Mouse (Mus musculus) limb, embryonic 14.5 days (tissue): ENCODE data around the gene Astn2. TPM values are rescaled to one million over a fixed set of nuclear protein-coding genes. Genes with fewer than 3 reads are reported as not detected.
A peak's percentile ranks its signal among the peaks of the same experiment; 100 is the strongest.

ENCODE experiments used
- ATAC-seq: fragments of 200-750 bp; cut with Nextera tagmentation; 2 replicates; pipeline ENCODE4 v1.8.0; 2017; ENCODE audit warnings: low read depth, moderate number of reproducible peaks, moderate TSS enrichment; ENCODE audit not compliant: low FRiP score
- DNase-seq: peaks from one replicate; pipeline ENCODE4 v3.0.0-alpha.2; 2015; ENCODE audit warnings: low spot score
- H3K27ac ChIP-seq: fragments of 300-500 bp; sonication (generic); replicated peaks from 2 replicates; pipeline ENCODE4 v1.5.1; 2014; ENCODE audit warnings: low read depth, mild to moderate bottlenecking, low read length, moderate library complexity, mixed read lengths
- H3K27me3 ChIP-seq: fragments of 300-500 bp; sonication (generic); 2 replicates; pipeline ENCODE4 v1.6.1; 2014; ENCODE audit warnings: low read length, mixed read lengths; ENCODE audit not compliant: control insufficient read depth, insufficient read depth
- H3K36me3 ChIP-seq: fragments of 300-500 bp; sonication (generic); 2 replicates; pipeline ENCODE4 v1.6.1; 2014; ENCODE audit warnings: mild to moderate bottlenecking, low read length, moderate library complexity, mixed read lengths; ENCODE audit not compliant: control insufficient read depth, insufficient read depth
- H3K4me1 ChIP-seq: fragments of 300-500 bp; sonication (generic); 2 replicates; pipeline ENCODE4 v1.6.1; 2014; ENCODE audit warnings: antibody characterized with exemption, low read length, mixed read lengths; ENCODE audit not compliant: control insufficient read depth, insufficient read depth
- H3K4me2 ChIP-seq: fragments of 300-500 bp; sonication (generic); replicated peaks from 2 replicates; pipeline ENCODE4 v1.6.1; 2014; ENCODE audit warnings: low read depth, mild to moderate bottlenecking, low read length, moderate library complexity; ENCODE audit not compliant: severe bottlenecking
- H3K4me3 ChIP-seq: fragments of 300-500 bp; sonication (generic); replicated peaks from 2 replicates; pipeline ENCODE4 v1.5.1; 2014; ENCODE audit warnings: low read length
- H3K9ac ChIP-seq: fragments of 300-500 bp; sonication (generic); 2 replicates; pipeline ENCODE4 v1.6.1; 2014; ENCODE audit warnings: mild to moderate bottlenecking, low read depth, low read length, moderate library complexity; ENCODE audit not compliant: severe bottlenecking
- H3K9me3 ChIP-seq: fragments of 300-500 bp; sonication (generic); 2 replicates; pipeline ENCODE4 v1.6.1; 2016; ENCODE audit warnings: low read length; ENCODE audit not compliant: control insufficient read depth
- POLR2A ChIP-seq: fragments of 200-500 bp; IDR thresholded peaks from 2 replicates; pipeline ENCODE4 v1.8.0; 2012; ENCODE audit warnings: inconsistent platforms, mild to moderate bottlenecking, moderate library complexity, borderline replicate concordance; ENCODE audit not compliant: insufficient read depth, insufficient read length; ENCODE audit errors: extremely low read depth
- WGBS: fragments of 180-500 bp; shearing (Covaris S2); extraction: QIAGEN DNeasy Blood & Tissue Kit; methylation state at CpG from one replicate; pipeline ENCODE4 v1.1.7; 2014; 5-methylcytosine and 5-hydroxymethylcytosine counted together
- polyA plus RNA-seq, 2 experiments: library from polyadenylated mRNA; depleted of rRNA in 1 of 2; stranded (reverse) in 1 of 2; unstranded in 1 of 2; fragments of >200 nt; fragmentation: Nextera tagmentation in 1 of 2; extraction: Ambion mirVana in 1 of 2; gene quantifications; 2 replicates each; pipeline versions ENCODE4 v1.2.1 to v1.2.3; 2012 to 2014

Gene Astn2
- polyA plus RNA-seq, 2 experiments, result 1.6 to 8.7 TPM

GRCm38 (mm10) chr4:65896092-65897027, 508.1 kb downstream of the Astn2 start:
- peak; percentile 44 for ATAC-seq
- no peaks in the 10 kb centered on the region for H3K27me3 ChIP-seq
- no peaks in the 10 kb centered on the region for H3K4me1 ChIP-seq
- no peaks in the 10 kb centered on the region for H3K9me3 ChIP-seq
- no peak for TF ChIP-seq POLR2A
- no peak overlapping the region for H3K27ac ChIP-seq
- H3K9ac ChIP-seq, result no peak overlapping the region
- 44% methylated on average over 5 of the region's 5 CpGs for WGBS
- H3K4me3 ChIP-seq, result no peak overlapping the region
- no peak overlapping the region for H3K4me2 ChIP-seq
- H3K36me3 ChIP-seq, result no peaks in the 10 kb centered on the region
- no peak for DNase-seq

- ATAC-seq (no peak), DNase-seq (no peak)
- H3K4me1 ChIP-seq, result no peaks in the 10 kb centered on the region
- TF ChIP-seq POLR2A, result no peak
- no peak overlapping the region for H3K9ac ChIP-seq
- no peaks in the 10 kb centered on the region for H3K27me3 ChIP-seq
- no peak overlapping the region for H3K4me2 ChIP-seq
- H3K27ac ChIP-seq, result no peak overlapping the region
- 48% methylated on average over 5 of the region's 5 CpGs for WGBS
- no peak overlapping the region for H3K4me3 ChIP-seq
- H3K9me3 ChIP-seq, result no peaks in the 10 kb centered on the region
- no peaks in the 10 kb centered on the region for H3K36me3 ChIP-seq
Observed at GRCm38 (mm10) chr4:65888332-65888993, 515.9 kb downstream of the Astn2 start.

- H3K4me2 ChIP-seq, result no peak overlapping the region
- no peaks in the 10 kb centered on the region for H3K9me3 ChIP-seq
- H3K36me3 ChIP-seq, result no peaks in the 10 kb centered on the region
- TF ChIP-seq POLR2A, result no peak
- 60% methylated on average over 1 of the region's 1 CpGs for WGBS
- H3K27me3 ChIP-seq, result no peaks in the 10 kb centered on the region
- DNase-seq (no peak), ATAC-seq (no peak)
- no peak overlapping the region for H3K27ac ChIP-seq
- no peak overlapping the region for H3K4me3 ChIP-seq
- no peak overlapping the region for H3K9ac ChIP-seq
- H3K4me1 ChIP-seq, result no peaks in the 10 kb centered on the region
Observed at GRCm38 (mm10) chr4:65886862-65887261, 517.5 kb downstream of the Astn2 start.

- 86% methylated on average over 3 of the region's 3 CpGs for WGBS
- H3K4me3 ChIP-seq, result no peak overlapping the region
- DNase-seq, result no peak
Observed at GRCm38 (mm10) chr4:65885921-65886320, 518.5 kb downstream of the Astn2 start.

GRCm38 (mm10) chr4:65874236-65874781, 530.1 kb downstream of the Astn2 start:
- Histone ChIP-seq H3K4me1 (no peaks in the 10 kb centered on the region), H3K27me3 (no peaks in the 10 kb centered on the region), H3K9ac (no peak overlapping the region), H3K4me3 (no peak overlapping the region), H3K27ac (no peak overlapping the region), H3K4me2 (no peak overlapping the region), H3K36me3 (no peaks in the 10 kb centered on the region), H3K9me3 (no peaks in the 10 kb centered on the region)
- DNase-seq (peak; percentile 11), ATAC-seq (no peak)
- TF ChIP-seq POLR2A, result no peak
- 55% methylated on average over 2 of the region's 2 CpGs for WGBS

More at GRCm38 (mm10) chr4:65885921-65886320, 518.5 kb downstream of the Astn2 start:
- ATAC-seq, result no peak
- Histone ChIP-seq H3K27ac (no peak overlapping the region), H3K36me3 (no peaks in the 10 kb centered on the region), H3K9ac (no peak overlapping the region), H3K4me1 (no peaks in the 10 kb centered on the region), H3K27me3 (no peaks in the 10 kb centered on the region), H3K9me3 (no peaks in the 10 kb centered on the region), H3K4me2 (no peak overlapping the region)
- TF ChIP-seq POLR2A, result no peak
